Mouse (Mus musculus) frontal cortex, postnatal 10 days (tissue): ENCODE results near the gene Secisbp2.

Experiments
- DNase-seq, 2 experiments: peaks; one replicate each; pipeline ENCODE4 v3.0.0; 2022; ENCODE audit warnings: low spot score in 2 of 2, mixed read lengths in 1 of 2

Secisbp2 gene

GRCm38 (mm10) chr13:51732097-51732664 lies 80.7 kb downstream of the Secisbp2 start:
- no peak for DNase-seq
